In genomic region chr14:79206210-79206609, GRCm38 (mm10) we compare ENCODE assay signal across 10 mouse cellular contexts. TPM values are rescaled to one million over a fixed set of nuclear protein-coding genes. Genes with fewer than 3 reads are reported as not detected.
DNase-seq lines count a peak whose midpoint lies in the region; ATAC-seq lines count a peak whose summit lies in the region.
"Had no signal": no experiment of that assay in that cellular context is flagged by ENCODE, and none has a peak within 500 bp of the region (broad histone marks: within the 10 kb centered on the region; RNA-seq: fewer than 3 reads in every experiment).

No protein-coding gene starts in this region.

- H3K27me3 ChIP-seq in midbrain, embryonic 10.5 days (ENCODE audit: low read depth, poor library complexity, severe bottlenecking), result peaks cover 12% of the 10 kb centered on the region
- no peaks in the 10 kb centered on the region for H3K27me3 ChIP-seq in midbrain, embryonic 11.5 days (ENCODE audit: control insufficient read depth, insufficient read depth, low read length)
- no peaks in the 10 kb centered on the region for H3K27me3 ChIP-seq in forebrain, embryonic 16.5 days (replicated peaks; ENCODE audit: control insufficient read depth, insufficient read depth, low read length)
- H3K27me3 ChIP-seq: liver, embryonic 15.5 days had no signal

- intact Hi-C loops in heart, postnatal 36 days (cut with DNase I), result no loop called here

- peak overlapping the region; percentile 73 for H3K27ac ChIP-seq in midbrain, embryonic 10.5 days (replicated peaks)
- H3K27ac ChIP-seq in midbrain, embryonic 11.5 days (ENCODE audit: low read depth, low read length), result no peak overlapping the region
- peak overlapping the region; percentile 41 for H3K27ac ChIP-seq in forebrain, embryonic 16.5 days (ENCODE audit: low read length)
- H3K27ac ChIP-seq: liver, embryonic 15.5 days had no signal

- H3K4me2 ChIP-seq in midbrain, embryonic 11.5 days, result no peak overlapping the region
- H3K4me2 ChIP-seq in forebrain, embryonic 16.5 days (ENCODE audit: low read length), result no peak overlapping the region
- H3K4me2 ChIP-seq: liver, embryonic 15.5 days had no signal

- WGBS in midbrain, embryonic 10.5 days, result 69% methylated on average over 11 of the region's 11 CpGs
- 65% methylated on average over 11 of the region's 11 CpGs for WGBS in midbrain, embryonic 11.5 days
- WGBS in forebrain, embryonic 16.5 days, result 18% methylated on average over 11 of the region's 11 CpGs

- H3K9ac ChIP-seq in midbrain, embryonic 11.5 days (ENCODE audit: low read length), result no peak overlapping the region
- no peak overlapping the region for H3K9ac ChIP-seq in forebrain, embryonic 16.5 days (replicated peaks; ENCODE audit: low read depth, low read length)
- H3K9ac ChIP-seq: liver, embryonic 15.5 days had no signal

- H3K4me3 ChIP-seq in midbrain, embryonic 10.5 days, result no peak overlapping the region
- H3K4me3 ChIP-seq in midbrain, embryonic 11.5 days (ENCODE audit: low read depth, low read length), result no peak overlapping the region
- no peak overlapping the region for H3K4me3 ChIP-seq in forebrain, embryonic 16.5 days (replicated peaks; ENCODE audit: low read length)
- H3K4me3 ChIP-seq: liver, embryonic 15.5 days had no signal

- H3K36me3 ChIP-seq in midbrain, embryonic 10.5 days, result no peaks in the 10 kb centered on the region
- no peaks in the 10 kb centered on the region for H3K36me3 ChIP-seq in midbrain, embryonic 11.5 days (ENCODE audit: control insufficient read depth, insufficient read depth, low read length)
- no peaks in the 10 kb centered on the region for H3K36me3 ChIP-seq in forebrain, embryonic 16.5 days (ENCODE audit: control insufficient read depth, insufficient read depth)
- H3K36me3 ChIP-seq: liver, embryonic 15.5 days had no signal

- H3K9me3 ChIP-seq in midbrain, embryonic 10.5 days (replicated peaks), result no peaks in the 10 kb centered on the region
- no peaks in the 10 kb centered on the region for H3K9me3 ChIP-seq in midbrain, embryonic 11.5 days (ENCODE audit: control insufficient read depth, low read length)
- H3K9me3 ChIP-seq in forebrain, embryonic 16.5 days (ENCODE audit: control insufficient read depth, low read length), result no peaks in the 10 kb centered on the region
- H3K9me3 ChIP-seq: liver, embryonic 15.5 days had no signal

- DNase-seq in midbrain, embryonic 10.5 days (ENCODE audit: low spot score), result no peak
- no peak for DNase-seq in midbrain, embryonic 11.5 days (ENCODE audit: low spot score, missing footprints)
- DNase-seq in heart, postnatal 36 days, result peak; percentile 77
- peak; percentile 36 to 75 for DNase-seq in layer of hippocampus, adult 18-20 months (ENCODE audit: low spot score in 2 of 2)
- peak; percentile 92 for DNase-seq in lung, postnatal 10 days
- peak; percentile 54 to 60 for DNase-seq in right cerebral cortex, postnatal 36 days (ENCODE audit: low spot score in 2 of 2)

- no peak for ATAC-seq in midbrain, embryonic 11.5 days (ENCODE audit: low FRiP score)
- peak; percentile 54 for ATAC-seq in forebrain, embryonic 16.5 days
- ATAC-seq in monocyte, adult 5-6 weeks (replicated peaks; ENCODE audit: insufficient number of reproducible peaks, low FRiP score, low TSS enrichment, poor library complexity, severe bottlenecking), result no peak

- peaks cover 46% of the 10 kb centered on the region for H3K4me1 ChIP-seq in midbrain, embryonic 10.5 days
- H3K4me1 ChIP-seq in midbrain, embryonic 11.5 days (ENCODE audit: control insufficient read depth, insufficient read depth, low read length), result peaks cover 20% of the 10 kb centered on the region
- peaks cover 26% of the 10 kb centered on the region for H3K4me1 ChIP-seq in forebrain, embryonic 16.5 days (replicated peaks; ENCODE audit: control insufficient read depth, insufficient read depth, low read length)
- H3K4me1 ChIP-seq: liver, embryonic 15.5 days had no signal

RNA-seq across cellular contexts. Expression of gene Zfp957, which starts 41.0 kb away (rescaled TPM):
- not detected in 2 replicates for polyA plus RNA-seq in midbrain, embryonic 10.5 days (2016; fragmentation: Nextera tagmentation; extraction: Ambion mirVana)
- polyA plus RNA-seq in midbrain, embryonic 11.5 days (2014; fragmentation: Nextera tagmentation; extraction: Ambion mirVana), result not detected in 2 replicates
- polyA plus RNA-seq in forebrain, embryonic 16.5 days (2015; fragmentation: Nextera tagmentation; extraction: Ambion mirVana), result not detected in 2 replicates
- total RNA-seq in heart, postnatal 36 days (2021), result not detected
- total RNA-seq in layer of hippocampus, adult 18-20 months (2021), result not detected
- not detected in 3 replicates for total RNA-seq in monocyte, adult 5-6 weeks (2017)
- total RNA-seq: common myeloid progenitor, adult 5-6 weeks had no signal
- polyA plus RNA-seq: liver, embryonic 15.5 days had no signal

Comparison
In these comparisons a context has a peak if more than half of its experiments do, and no peak if none do; other contexts are left out.
1. DNase-seq: peak in heart, postnatal 36 days (2 of 2), layer of hippocampus, adult 18-20 months (2 of 2), lung, postnatal 10 days (single experiment) and right cerebral cortex, postnatal 36 days (2 of 2); none in midbrain, embryonic 10.5 days (single experiment) and midbrain, embryonic 11.5 days (single experiment).